Mouse (Mus musculus) heart, postnatal 0 days (tissue): ENCODE results near the gene Creb5. TPM values are rescaled to one million over a fixed set of nuclear protein-coding genes. Genes with fewer than 3 reads are reported as not detected.

ENCODE experiments used
- ATAC-seq: fragments of 200-750 bp; cut with Nextera tagmentation; 2 replicates; pipeline ENCODE4 v1.8.0; 2017; ENCODE audit warnings: low read depth, moderate number of reproducible peaks, moderate library complexity; ENCODE audit not compliant: insufficient read depth
- DNase-seq: peaks from one replicate; pipeline ENCODE4 v3.0.0-alpha.2; 2016; ENCODE audit warnings: low spot score
- H3K27ac ChIP-seq: fragments of 300-500 bp; sonication (generic); 2 replicates; pipeline ENCODE4 v1.5.1; 2014; ENCODE audit warnings: low read depth, mild to moderate bottlenecking
- H3K27me3 ChIP-seq: fragments of 300-500 bp; sonication (generic); 2 replicates; pipeline ENCODE4 v1.6.1; 2014; ENCODE audit warnings: low read length, mixed read lengths; ENCODE audit not compliant: control insufficient read depth, insufficient read depth
- H3K36me3 ChIP-seq: fragments of 300-500 bp; sonication (generic); replicated peaks from 2 replicates; pipeline ENCODE4 v1.6.1; 2014; ENCODE audit warnings: low read length, mixed read lengths; ENCODE audit not compliant: control insufficient read depth, insufficient read depth
- H3K4me1 ChIP-seq: fragments of 300-500 bp; sonication (generic); 2 replicates; pipeline ENCODE4 v1.6.1; 2014; ENCODE audit warnings: antibody characterized with exemption; ENCODE audit not compliant: control insufficient read depth, insufficient read depth
- H3K4me2 ChIP-seq: fragments of 300-500 bp; sonication (generic); 2 replicates; pipeline ENCODE4 v1.6.1; 2014; ENCODE audit warnings: low read depth, mild to moderate bottlenecking, low read length, moderate library complexity
- H3K4me3 ChIP-seq: fragments of 300-500 bp; sonication (generic); 2 replicates; pipeline ENCODE4 v1.5.1; 2014; ENCODE audit warnings: low read depth, low read length
- H3K9ac ChIP-seq: fragments of 300-500 bp; sonication (generic); replicated peaks from 2 replicates; pipeline ENCODE4 v1.6.1; 2014; ENCODE audit warnings: low read depth, low read length, mixed read lengths
- H3K9me3 ChIP-seq: fragments of 300-500 bp; sonication (generic); replicated peaks from 2 replicates; pipeline ENCODE4 v1.6.1; 2016; ENCODE audit warnings: low read length; ENCODE audit not compliant: control insufficient read depth
- CTCF ChIP-seq: IDR thresholded peaks from 2 replicates; pipeline ENCODE4 v1.5.1; 2016; ENCODE audit warnings: antibody characterized with exemption, control low read depth, low read depth
- EP300 ChIP-seq: IDR thresholded peaks from 2 replicates; pipeline ENCODE4 v1.6.1; 2016; ENCODE audit warnings: antibody characterized with exemption, low read depth
- WGBS: fragments of 180-500 bp; shearing (Covaris S2); extraction: QIAGEN DNeasy Blood & Tissue Kit; methylation state at CpG from one replicate; pipeline ENCODE4 v1.1.7; 2014; 5-methylcytosine and 5-hydroxymethylcytosine counted together
- polyA plus RNA-seq: library from polyadenylated mRNA; unstranded; fragments of >200 nt; fragmentation: Nextera tagmentation; extraction: Ambion mirVana; gene quantifications from 2 replicates; pipeline ENCODE4 v1.2.1, GENCODE M21; 2015
- total RNA-seq: library from RNA; depleted of rRNA; stranded (reverse); fragments of >200 nt; gene quantifications from 2 replicates; pipeline ENCODE4 v1.2.3, GENCODE M21; 2014; ENCODE audit warnings: low replicate concordance

Gene Creb5
- total and polyA plus RNA-seq, 2 experiments from 2014 or later, result 13.5 to 17.8 TPM

GRCm38 (mm10) chr6:53271216-53271615, 15.9 kb upstream of the Creb5 start:
- Histone ChIP-seq H3K4me2 (no peak overlapping the region), H3K9me3 (no peaks in the 10 kb centered on the region), H3K27ac (no peak overlapping the region), H3K9ac (no peak overlapping the region), H3K36me3 (no peaks in the 10 kb centered on the region), H3K27me3 (no peaks in the 10 kb centered on the region), H3K4me1 (0 out of 2 replicates have a peak, but pooled peaks cover 7% of the 10 kb centered on the region), H3K4me3 (no peak overlapping the region)
- WGBS, result 67% methylated on average over 3 of the region's 3 CpGs
- no peak for TF ChIP-seq EP300
- ATAC-seq (no peak), DNase-seq (no peak)

- WGBS, result 51% methylated on average over 4 of the region's 4 CpGs
- Histone ChIP-seq H3K9me3 (no peaks in the 10 kb centered on the region), H3K4me3 (no peak overlapping the region), H3K4me1 (0 out of 2 replicates have a peak, but pooled peaks cover 7% of the 10 kb centered on the region), H3K4me2 (no peak overlapping the region), H3K27ac (no peak overlapping the region), H3K27me3 (no peaks in the 10 kb centered on the region), H3K36me3 (no peaks in the 10 kb centered on the region), H3K9ac (no peak overlapping the region)
- TF ChIP-seq CTCF, result no peak
- TF ChIP-seq EP300, result no peak
- ATAC-seq (no peak), DNase-seq (no peak)
Measured at GRCm38 (mm10) chr6:53271636-53272035, 15.4 kb upstream of the Creb5 start.

GRCm38 (mm10) chr6:53286389-53287037, 557 bp upstream of the Creb5 start:
- Histone ChIP-seq H3K36me3 (no peaks in the 10 kb centered on the region), H3K4me3 (peak overlapping the region; percentile 95), H3K9ac (peak overlapping the region; percentile 58), H3K4me1 (peaks cover 12% of the 10 kb centered on the region), H3K9me3 (no peaks in the 10 kb centered on the region), H3K4me2 (peak overlapping the region; percentile 97), H3K27ac (peak overlapping the region; percentile 89), H3K27me3 (no peaks in the 10 kb centered on the region; the same call in 1 of the 2 replicates)
- peak; percentile 40 for ATAC-seq
- TF ChIP-seq EP300 (no peak), CTCF (no peak)
- DNase-seq, result peak; percentile 54
- 3% methylated on average over 20 of the region's 20 CpGs for WGBS

DNA sequence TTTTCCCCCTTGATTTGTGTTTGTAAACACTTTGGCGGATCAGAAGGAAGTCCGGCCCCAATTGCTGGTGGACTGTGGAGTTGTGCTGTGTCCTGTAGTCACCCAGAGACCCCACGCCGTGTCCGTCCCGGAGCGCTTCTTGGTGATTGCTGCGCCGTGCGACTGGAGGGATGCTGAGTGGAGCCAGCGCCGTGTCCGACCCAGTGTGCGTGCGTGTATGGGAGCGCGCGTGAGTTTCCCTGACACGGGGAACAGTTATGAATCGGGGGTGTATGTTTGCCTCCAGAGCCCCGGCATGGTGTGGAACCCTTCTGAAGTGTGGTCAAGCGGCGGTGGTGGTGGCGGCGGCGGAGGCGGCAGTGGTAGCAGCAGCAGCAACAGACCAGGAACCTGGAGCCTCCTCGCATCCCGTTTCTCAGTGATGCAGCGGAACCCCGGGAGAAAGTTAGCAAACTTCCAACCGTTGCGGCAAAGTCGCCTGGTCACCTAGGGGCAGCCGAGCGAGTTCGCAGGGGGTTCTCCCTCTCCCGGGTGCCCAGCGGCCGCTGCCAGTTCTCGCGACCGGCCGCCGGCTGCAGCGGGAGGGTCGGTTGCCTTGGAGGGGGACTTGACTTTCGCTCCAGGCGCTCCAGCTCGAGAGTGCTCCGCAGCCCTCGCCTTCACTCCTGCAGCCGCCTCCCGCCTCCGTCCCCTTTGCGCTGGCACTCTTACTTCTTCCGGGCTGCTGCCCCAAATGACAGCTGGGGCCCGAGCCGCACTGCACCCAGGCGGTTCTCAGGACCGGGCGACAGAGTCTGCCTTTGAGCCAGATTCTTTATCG, 702 bp downstream of the Creb5 start:
- under 1% methylated on average over 63 of the region's 63 CpGs for WGBS

DNA sequence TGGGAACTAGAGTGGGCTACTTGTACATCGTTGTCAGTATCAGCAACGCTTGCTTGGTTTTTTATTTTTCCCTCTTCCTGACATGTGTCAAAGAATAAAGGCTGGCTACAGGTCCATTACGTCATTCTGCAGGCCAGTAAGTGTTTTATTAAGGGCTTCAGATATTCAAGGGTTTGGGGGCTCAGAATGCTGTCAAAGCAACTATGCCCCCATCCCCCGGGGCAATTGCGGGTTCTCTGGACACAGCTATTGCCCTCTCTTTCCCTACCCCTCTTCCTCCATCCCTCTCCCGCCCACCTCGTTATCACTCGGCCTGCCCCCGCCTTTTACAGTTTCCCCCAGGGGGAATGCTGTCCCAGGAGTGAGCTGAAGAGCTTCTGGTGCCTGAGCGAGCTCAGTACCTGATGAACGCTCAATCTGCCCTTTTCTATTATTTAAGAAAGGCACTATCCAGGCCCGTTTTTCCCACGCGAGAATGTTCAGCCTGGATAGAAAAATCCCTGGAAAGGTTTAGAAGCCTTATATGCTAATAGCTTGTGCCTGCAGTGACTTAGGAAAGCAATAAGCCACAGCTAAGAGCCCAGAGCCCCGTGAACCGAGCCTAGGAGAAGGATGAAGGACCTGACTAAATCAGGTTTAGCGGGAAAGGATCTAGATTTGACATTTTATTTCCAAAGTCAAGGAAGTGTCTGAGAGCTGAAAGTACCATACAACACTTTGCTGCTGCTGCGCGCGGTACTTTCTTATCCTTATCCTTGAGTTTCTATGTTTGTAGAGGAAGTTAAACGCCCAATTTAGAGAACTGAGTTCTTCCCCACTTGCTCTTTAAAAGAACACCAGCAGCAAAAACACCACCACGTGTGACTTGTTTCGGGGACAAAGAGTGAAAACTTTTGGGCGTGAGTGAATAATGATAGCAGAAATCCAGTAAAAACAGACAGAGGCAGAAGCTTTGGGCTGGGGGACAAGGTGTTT, 1.8 kb downstream of the Creb5 start:
- no peaks in the 10 kb centered on the region for H3K36me3 ChIP-seq
- no peak for ATAC-seq
- 3% methylated on average over 24 of the region's 24 CpGs for WGBS
- peak overlapping the region; percentile 95 for H3K4me3 ChIP-seq
- peak overlapping the region; percentile 89 for H3K27ac ChIP-seq
- H3K9me3 ChIP-seq, result no peaks in the 10 kb centered on the region
- H3K9ac ChIP-seq, result peak overlapping the region; percentile 95
- H3K27me3 ChIP-seq, result no peaks in the 10 kb centered on the region; the same call in 1 of the 2 replicates
- peaks cover 21% of the 10 kb centered on the region for H3K4me1 ChIP-seq
- peak; percentile 60 for DNase-seq
- peak overlapping the region; percentile 97 for H3K4me2 ChIP-seq
- no peak for TF ChIP-seq CTCF
- no peak for TF ChIP-seq EP300

More for the DNA sequence above, 702 bp downstream of the Creb5 start:
- Histone ChIP-seq H3K4me1 (peaks cover 18% of the 10 kb centered on the region), H3K9ac (peak overlapping the region; percentile 95), H3K36me3 (no peaks in the 10 kb centered on the region), H3K27ac (peak overlapping the region; percentile 89), H3K9me3 (no peaks in the 10 kb centered on the region), H3K4me2 (peak overlapping the region; percentile 97), H3K27me3 (no peaks in the 10 kb centered on the region; the same call in 1 of the 2 replicates), H3K4me3 (peak overlapping the region; percentile 95)
- DNase-seq (peak; percentile 63), ATAC-seq (peak; percentile 22)
- TF ChIP-seq EP300 (no peak), CTCF (no peak)
